Mouse (Mus musculus): ENCODE measurements around the gene Amh.
A peak's percentile ranks its signal among the peaks of the same experiment; 100 is the strongest.

Gene Amh

DNA sequence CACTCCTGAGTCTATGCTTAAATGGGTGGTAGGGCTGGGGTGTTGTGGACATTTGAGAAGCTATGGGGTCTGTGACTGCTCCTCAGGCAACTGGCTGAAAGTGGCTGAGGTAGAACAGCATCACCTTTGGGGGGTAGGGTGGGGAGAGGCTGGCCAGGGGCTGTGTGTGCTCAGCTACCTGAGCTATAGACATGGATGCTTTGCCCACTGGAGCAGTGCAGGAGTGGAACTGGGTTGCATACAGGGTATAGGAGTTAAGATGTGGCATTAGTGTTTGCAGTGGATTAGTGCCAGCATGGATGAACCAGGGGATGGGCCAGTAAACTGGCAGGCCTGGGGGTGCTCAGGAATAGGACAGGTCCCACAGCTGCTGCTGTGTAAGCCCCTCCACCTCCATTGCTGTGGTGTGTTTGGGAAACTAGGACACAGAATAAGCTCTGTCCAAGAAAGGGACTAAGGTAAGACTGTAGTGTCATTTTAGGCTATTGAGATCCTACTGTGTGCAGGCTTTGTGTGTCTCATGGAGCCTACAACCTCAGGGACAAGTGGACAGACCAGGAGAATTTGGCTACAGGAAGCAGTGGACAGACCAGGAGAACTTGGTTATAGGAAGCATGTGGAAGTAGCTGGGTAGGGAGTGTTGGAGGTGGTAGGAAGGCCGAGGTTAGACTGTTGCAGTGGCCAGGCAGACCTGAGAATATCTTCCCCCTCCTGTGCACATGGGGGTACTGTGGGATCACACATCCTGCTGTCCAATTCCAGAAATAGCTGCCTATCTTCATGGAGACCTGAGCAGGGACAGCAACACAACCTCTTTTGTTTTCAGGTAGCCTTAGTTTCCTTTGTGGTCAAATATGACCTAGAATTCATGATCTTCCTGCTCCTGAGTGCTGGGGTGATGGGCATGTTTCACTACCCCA, 24.6 kb downstream of the Amh start:
- DNase-seq: no peak

DNA sequence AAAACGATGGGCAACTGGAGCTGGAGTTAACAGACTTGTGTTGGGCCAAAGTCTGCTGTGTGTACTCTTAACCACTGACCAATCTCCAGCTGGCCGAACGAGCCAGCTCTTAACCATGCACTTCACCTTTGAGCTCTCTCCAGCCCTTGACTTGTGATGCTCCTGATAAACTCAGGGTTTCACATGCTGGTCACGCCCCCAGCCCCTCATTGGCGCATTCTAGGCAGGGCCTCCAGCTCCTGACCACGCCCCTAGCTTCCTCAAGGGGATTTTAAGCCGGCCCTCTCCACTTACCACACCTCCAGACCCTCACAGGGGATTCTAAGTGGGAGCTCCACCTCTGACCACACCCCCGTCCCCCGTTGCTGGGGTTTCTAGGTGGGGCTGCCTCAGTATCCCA, 26.1 kb downstream of the Amh start:
- peak; percentile 57 to 72 for DNase-seq

DNA sequence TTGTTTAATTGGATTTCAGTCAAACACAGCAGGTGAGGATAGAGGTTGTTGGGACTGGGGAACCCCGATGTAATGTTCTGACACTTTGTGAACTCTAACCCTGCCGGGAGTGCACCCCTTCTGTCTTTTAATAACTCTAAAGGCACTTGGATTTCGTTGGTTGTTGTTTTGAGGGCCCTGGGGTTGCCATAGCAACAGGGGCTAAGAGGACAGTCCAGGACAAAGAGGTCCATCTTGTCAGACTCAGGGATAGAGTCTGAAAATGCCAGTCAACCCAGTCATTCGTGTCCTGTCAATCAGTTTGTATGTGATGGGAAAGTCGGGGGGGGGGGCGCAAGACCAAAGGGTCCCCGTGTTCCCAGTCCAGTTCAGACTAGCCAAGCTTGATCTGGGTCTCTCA, 27.8 kb downstream of the Amh start:
- DNase-seq: no peak

DNA sequence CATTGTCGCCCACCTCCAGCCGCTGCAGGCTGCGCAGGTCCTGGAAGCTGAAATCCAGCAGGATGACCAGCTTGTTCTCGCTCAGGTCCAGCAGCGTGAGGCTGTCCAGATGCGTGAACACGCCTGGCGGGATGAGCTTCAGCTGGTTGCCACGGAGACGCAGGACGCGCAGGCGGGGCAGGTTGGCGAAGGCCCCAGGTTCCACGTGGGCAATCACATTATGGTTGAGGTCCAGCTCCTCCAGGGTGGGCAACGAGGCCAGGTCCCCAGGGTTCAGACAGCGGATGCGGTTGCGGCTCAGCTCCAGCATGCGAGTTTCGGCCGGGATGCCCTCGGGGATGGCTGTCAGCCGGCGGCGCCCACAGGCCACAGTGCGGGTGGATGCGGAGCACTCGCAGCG, 30.6 kb downstream of the Amh start:
- no peak for DNase-seq

DNA sequence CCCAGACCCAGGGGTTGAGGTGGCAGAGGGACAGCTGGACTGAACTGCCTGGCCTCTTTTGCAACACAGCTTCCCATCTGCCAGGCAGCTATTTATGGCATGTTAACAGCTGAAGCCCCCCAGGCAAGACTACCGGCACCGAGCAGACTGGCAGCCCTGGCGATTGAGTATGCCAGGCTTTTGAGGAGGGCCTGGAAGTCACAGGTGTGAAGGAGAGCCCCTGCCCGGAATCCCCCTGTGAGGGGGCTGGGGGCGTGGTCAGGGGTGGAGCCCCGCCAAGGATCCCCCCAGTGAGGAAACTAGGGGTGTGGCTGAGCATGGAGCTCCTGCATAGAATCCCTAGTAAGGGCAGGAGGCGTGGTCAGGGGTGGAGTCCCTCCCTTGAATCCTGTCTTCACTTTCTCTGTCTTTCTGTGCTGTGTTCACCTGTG, 31.9 kb downstream of the Amh start:
- no peak for DNase-seq

DNA sequence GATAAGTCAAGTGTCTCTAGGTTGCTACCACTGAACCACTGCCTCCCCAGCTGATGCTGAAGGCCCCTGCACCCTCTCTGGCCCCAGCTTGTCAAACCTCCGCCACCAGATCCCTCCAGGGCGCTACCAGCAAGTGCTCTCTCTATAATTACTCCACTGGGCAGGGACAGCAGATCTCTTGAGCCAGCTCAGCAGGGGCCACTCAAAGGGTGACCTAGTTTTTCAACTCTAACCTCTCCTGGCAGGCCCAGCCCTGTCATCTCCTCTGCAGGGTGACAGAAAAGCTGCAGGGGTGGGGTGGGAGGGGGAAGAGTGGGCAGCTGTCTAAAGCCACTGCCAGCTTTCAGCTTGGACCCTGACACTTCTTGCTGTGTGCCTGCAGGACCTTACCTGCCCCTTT, 32.8 kb downstream of the Amh start:
- DNase-seq: no peak

DNA sequence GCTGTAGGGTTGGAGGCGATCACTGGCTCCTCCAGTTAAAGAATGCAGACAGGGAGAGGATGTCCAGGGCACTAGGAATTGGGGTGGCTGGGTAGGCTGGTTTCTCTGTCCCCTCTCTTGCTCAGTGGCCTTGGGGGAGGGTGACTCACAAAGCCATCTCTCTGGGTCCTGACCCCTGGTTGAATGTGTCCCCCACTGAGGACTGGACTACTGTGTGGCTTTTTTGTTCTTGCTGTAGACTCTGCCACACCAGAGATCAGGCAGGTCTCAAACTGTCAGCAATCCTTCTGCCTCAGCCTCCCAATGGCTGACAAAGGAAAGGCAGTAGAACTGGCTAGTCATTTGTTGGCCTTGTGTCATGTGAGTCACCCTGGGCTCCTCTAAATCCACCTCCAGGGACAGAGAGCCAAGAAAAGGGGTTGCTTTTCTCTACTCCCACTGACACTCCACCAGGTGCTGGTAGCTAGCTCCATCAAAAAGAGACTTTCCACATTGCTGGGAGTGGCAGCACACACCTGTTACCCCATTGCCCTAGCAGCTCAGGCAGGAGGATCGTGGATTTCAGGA, 33.4 kb downstream of the Amh start:
- DNase-seq: no peak

DNA sequence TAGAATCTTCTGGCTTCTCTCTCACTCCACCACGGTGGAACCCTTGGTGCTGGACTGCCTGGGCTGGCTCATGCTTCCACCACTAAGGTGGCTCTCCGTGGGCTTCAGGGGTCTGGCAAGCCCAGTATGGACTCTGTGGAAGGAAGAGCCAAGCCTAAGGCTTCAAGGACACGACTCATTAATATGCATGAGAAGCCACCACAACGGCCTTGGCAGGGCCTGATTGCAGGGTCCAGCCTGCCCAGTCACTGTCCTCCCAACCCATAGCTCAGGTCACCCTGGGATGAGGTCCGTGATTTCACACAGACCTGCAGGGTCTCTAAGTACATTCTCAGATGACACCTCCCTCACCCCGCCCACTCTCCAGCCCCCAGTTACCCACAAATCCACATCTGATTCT, 34.8 kb downstream of the Amh start:
- no peak for DNase-seq

DNA sequence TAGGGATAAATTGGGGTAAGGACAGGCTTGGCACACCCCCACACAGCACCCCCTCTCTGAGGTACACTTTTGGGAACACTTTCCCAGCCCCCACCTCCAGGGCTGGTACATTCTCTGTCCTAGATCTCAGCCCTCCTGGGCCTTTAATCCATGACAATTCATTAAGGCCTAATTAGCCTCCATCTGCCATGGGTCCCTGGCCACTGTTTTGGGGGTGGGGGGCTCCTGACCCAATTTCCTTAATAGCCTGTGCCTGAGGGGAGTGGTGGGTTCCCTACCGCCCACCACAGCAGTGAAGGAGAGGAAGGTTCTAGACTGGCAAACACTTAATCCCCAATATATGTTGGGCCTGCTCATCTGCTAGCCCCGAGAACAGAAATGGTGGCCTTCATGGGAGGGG, 36.6 kb downstream of the Amh start:
- DNase-seq: no peak

DNA sequence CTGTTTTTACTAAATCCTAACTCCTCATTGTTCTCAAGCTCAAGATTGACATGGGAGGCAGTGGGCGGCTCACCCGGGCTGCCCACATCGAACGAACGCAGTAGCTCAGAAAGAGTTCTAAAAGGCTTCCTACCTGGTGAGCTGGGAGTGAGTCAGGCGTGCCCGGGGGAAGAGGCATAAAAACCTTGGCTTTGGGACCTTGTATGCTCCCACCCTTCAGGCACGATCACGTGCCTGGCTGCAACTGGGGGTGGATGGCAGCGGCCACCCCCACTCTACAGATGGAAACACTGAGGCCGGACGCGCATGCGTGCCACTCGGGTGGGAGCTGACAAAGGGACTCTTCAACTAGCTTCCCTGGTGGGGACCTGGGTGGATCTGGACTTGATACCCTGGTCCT, 37.3 kb downstream of the Amh start:
- no peak for DNase-seq

DNA sequence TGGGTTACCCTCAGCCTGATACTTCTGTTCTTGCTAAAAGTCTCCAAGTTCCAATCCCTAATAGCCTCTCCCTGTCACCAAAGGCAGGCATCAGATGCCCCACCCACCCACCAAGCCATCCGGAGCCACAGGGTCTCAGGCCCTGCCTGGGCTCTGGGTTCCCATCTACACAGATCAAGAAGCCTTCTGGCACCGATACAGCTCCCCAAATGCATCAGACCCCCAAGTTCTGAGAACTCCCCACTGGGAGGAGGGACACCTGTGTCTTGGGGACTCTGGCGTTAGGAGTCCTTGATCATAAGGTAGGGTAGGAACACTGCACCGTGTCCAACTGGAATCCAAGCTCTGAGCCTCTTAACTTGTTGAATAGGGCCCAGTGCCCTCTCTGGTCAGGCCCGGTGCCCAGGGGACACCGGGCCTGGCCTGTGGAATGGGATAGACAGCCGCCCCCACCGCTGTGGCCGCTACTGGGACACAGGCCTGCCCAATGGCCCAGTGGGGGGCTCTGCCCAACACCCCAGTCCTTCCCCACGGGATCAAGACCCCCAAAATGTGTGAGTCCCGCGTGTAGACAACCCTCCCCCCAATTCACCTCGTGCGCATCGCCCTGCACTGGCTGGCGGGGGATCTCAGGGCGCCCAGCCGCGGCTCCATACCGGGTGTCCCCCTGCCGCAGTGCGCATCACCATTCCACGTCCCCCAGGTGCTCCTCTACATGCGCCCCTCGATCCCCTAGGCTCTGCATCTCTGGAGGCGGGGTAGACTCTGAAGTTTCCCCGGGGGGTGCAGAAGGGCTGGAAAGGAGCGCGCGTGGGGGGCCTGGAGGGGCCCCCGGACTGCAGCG, 38.3 kb downstream of the Amh start:
- DNase-seq: no peak

DNA sequence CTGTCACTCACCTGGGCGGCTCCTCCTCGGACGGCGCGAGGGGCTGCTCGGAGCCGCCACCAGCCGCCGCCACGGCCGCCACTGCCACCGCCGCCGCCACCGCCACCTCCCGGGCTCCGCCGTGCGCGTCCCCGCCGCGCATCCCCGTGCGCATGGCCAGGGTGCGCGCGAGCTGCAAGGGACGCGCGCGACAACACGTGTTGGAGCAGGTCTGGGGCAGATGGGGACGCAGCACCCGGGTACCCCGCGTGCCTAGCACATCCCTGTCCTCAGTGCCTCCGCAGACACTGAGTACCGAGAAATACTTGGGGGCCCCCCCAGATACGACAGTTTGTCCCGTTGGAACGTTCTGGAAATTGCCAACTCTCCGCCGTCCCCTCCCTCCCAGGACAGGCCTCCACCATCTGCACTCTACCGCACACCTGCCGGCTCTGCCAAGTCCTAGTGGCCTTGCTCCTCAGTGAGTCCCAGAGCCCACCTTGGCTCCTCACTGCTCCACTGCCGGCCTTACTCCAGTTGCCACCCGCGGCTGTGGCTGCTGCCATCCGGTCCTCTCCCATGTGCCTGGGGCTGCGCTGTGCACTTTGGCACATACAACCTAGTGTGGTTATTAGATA, 39.0 kb downstream of the Amh start, which contains the start of gene Lingo3:
Lingo3 (minus strand) TSS at position 109 of the 617 bp plus-strand sequence.
- no peak for DNase-seq

DNA sequence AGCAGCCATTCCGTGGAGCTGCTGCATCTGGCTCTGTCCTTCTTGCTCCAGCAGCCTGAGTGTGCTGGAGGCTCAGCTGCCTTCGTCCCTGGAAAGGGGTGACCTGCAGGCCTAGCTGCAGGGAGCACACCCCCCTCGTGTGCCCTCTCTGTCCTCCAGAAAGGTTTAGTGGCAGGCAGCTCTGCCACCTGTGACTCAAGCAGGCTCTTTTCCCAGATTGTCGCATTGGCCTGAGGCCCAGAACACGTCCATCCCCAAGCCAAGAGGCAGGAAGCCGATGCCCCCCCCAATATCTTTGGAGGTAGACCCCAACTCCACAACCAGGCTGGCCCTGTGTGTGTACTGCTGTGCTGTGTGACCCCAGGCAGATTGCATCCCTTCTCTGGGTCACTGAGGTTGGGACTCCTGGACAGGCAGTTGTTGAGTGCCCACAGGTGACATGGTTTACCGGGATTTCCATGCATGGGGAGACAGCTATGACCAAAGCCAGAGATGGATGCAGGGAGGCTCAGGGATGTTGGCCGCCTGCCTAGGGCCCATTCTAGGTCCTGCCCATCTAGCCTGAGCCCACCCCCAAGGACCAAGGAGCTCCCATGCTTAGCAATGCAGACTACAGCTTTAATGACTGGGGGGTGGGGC, 40.1 kb downstream of the Amh start:
- DNase-seq: no peak

DNA sequence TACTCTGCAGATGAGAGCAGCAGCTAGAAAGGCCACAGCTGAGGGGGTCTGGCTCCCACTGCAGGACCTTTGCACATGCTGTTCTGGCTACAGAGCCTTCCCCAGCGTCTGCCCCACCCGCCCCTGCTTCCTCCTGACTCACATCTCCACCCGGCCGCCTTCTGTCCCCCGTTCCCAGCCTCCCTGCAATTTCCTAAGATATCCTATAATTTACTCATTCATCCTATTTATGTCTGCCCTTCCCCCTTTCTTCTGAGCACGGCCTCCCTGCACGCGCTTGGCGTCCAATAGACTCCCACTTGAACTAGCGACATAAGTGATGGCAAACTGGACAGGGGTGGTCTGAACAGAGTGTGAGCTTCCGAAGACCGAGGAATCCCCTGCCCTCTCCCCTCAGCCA, 40.7 kb downstream of the Amh start:
- no peak for DNase-seq

DNA sequence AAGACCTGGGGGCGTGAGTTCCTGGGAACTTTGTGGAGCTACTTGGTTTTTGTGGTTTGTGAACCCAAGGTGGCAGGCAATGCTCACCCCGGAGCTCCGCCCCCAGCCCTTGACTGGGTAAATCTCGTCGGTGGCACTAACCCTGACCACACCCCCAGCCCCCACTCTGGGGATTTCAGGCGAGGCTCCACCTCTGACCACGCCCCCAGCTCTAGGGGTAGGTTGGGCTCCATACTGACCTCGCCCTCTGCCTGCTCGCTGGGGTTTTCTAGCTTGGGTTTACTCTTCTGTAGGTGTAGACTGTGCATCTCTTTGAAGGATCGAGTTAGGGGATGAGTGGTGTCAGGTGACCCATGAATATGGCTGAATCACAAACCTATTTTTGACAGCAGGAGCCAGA, 43.5 kb downstream of the Amh start:
- DNase-seq: peak; percentile 73 to 82

DNA sequence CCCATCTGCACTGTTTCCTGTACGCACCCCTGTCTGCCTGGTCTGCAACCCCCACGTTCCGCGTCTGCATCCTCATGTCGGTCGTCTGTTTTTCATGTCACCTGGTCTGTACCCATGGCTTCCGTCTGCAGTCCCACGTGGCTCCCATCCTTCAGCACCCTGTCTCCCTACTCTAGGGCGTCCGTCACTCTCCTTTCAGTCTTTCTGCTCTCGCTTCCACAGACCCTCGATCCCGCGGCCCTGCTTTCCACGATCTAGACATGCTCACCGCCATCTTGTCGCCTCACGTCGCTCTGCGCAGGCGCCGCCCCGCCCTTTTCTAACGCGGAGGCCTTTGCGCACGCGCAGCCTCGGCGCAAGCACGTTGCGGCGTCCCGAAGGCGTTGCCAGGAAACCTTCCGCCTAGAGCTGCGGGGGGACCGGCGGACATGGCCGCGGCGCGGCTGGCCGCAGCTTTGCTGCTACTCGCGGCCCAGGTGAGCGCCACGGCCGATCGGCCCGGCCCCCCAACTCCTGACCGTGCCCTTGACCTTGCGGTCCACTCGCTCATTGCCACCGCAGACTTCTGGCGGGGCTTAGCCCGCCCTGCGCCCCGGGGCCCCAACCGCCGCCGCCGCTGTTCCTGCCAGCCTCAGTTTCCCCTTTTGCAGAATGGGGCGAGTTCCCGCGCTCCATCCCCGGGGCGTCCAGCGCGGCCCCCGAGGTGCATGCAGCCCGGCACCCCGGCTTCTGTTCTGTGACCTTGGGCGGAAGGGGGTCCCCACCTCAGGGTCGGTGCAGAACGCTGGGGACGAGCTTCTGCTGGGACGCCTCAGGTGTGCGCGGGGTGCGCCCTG, 50.1 kb downstream of the Amh start, which contains the start of the genes Lsm7 and Sppl2b:
Lsm7 (minus strand) TSS at position 297 of the 836 bp plus-strand sequence.
Sppl2b (plus strand) TSS at position 363 of the 836 bp plus-strand sequence.
- peak; percentile 97 to 98 for DNase-seq

DNA sequence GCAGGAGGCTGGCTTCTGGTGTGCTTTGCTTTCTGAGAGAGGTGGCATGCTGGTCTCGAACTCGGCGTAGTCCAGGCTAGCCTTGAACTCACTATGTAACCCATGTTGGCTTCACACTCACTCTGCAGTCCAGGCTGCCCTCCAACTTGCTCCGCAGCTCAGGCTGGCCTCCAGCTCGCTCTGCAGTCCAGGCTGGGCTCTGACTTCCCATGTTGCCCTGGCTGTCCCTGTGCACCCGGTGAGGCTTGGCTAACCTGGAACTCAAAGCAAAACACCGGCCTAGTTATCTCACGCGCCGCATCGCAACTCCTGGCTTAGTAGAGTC, 50.7 kb downstream of the Amh start:
- no peak for DNase-seq

DNA sequence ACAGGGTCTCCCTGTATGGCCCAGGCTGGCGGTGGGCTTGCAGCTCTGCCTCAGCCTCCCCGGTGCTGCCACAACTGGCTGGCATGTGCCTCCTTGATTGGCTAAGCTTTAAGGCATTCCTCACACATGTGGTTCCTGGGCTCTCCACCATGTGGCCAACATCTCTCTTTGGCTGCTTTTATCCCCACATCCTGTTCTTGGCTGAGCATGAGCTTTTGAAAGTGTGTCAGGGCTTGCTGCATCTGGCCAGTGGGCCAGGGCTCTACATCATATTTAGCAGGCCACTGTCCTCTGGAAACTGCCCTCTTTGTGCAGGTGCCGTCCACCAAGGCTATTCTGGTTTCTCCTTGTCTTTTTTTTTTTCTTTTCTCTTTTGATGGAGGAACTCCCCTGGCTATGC, 51.2 kb downstream of the Amh start:
- no peak for DNase-seq

DNA sequence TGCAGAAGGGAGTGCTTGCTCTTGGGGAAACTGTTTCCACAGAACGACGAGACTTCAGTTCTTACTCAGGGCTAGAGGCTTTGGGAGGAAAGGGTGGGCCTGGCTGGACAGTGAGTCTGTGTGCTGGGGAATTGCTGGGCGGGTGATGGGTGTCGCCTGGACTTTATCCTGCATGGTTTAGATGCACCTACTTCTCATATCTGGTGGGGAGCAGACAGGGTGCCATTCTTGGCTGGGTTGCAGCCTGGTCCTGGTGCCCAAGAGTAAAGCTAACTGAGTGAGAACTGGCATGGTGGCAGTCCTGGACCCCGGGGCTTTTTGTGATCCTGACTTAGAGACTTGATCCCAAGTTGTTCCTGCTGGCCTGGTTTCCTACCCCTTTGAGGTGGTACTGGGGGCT, 51.9 kb downstream of the Amh start:
- DNase-seq: no peak
